Mouse (Mus musculus): ENCODE measurements at regions not wholly inside any gene's neighbourhood (a gene's known extent, or its start where the extent isn't known, plus 50 kb on each side); places are given as distances from the start of the nearest gene placed in this dataset.

DNA sequence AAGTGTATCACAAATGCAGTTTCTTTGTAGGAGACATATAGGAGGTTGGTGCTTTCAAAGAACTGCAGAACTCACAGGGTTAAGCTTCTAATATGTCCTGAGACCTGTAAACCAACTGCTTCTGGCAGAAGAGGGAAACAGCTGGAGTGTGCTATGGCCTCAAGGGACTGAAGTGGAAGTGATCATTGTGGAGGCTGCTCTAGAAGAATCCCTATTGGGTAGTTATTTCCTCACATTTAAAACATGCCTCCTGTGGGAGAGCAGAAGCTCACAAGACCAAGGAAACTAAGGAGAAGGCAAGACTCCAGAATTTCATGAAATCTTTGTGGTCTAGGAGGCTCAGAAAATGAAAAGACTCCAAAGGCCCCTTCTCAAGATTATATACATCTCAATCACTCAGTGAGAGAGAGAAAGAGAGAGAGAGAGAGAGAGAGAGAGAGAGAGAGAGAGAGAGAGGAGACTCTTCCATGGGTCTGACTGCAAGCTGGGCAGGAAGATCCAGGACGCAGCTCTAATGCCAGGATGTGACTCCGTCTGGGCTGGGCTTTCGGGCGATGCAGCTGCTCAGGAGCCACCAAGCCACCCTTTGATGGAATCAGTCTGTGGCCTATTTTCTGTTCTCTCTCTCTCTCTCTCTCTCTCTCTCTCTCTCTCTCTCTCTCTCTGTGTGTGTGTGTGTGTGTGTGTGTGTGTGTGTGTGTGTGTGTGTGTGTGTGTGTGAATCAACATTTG lies 93.3 kb downstream of the Pdcl3 start:
- no peak overlapping the region for H3K4me2 ChIP-seq (ENCODE audit: low read depth, low read length)
- ATAC-seq (ENCODE audit: insufficient read depth, low FRiP score) = no peak
- no peaks in the 10 kb centered on the region for H3K9me3 ChIP-seq (replicated peaks; ENCODE audit: control insufficient read depth, low read length)
- H3K27me3 ChIP-seq (ENCODE audit: control insufficient read depth, insufficient read depth, low read length) = no peaks in the 10 kb centered on the region
- H3K36me3 ChIP-seq (ENCODE audit: control insufficient read depth, insufficient read depth, low read length) = no peaks in the 10 kb centered on the region
- no peak overlapping the region for H3K27ac ChIP-seq (ENCODE audit: low read length)
- no peak overlapping the region for H3K9ac ChIP-seq (ENCODE audit: low read length)
- no peak overlapping the region for H3K4me3 ChIP-seq (replicated peaks; ENCODE audit: low read length)
- no peaks in the 10 kb centered on the region for H3K4me1 ChIP-seq (ENCODE audit: control insufficient read depth, insufficient read depth, low read length)
- 79% methylated on average over 4 of the region's 4 CpGs for WGBS

DNA sequence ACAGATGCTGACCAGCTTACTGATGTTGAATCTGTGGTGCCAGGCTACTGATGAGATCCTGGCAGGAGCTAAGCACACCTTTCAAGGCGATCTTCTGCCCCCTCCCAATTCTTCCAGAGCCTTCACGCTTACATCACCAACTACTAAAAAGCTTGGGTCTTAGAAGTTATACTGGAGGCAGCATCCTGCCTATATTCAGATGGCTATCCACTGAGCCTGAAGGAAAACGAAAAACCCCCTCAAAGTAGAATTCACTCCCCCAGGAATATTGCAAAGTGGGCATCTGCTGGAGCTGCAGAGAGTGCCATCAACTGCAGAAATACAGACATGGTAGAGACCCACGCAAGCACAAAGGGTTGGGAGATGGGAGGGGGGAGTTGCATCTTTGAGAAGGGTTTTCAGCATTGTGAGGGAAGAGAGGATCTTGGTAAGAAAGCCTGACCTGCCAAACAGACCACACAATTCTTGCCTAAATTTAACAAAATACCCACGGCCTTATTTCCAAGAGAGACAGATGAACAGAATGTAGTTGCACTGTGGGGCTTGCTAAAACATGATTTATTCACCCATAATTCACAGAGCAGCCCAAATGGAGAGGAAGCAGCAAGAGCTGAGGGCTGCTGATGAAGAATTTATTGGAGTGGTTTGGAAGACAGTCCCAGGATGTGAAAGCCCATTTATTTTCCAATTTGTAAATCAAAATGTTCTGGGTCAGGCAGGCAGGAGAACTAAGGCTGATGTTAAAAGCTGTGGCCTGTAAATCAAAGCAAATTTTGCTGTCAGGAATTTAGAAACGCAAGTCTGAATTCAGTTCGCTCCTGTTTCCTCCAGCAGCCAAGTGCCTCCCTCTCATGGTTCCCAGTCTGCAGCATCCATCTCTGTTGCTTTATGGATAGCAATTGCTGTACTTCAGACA lies 98.8 kb downstream of the Pdcl3 start:
- H3K36me3 ChIP-seq (ENCODE audit: control insufficient read depth, insufficient read depth, low read length) = no peaks in the 10 kb centered on the region
- no peak overlapping the region for H3K4me3 ChIP-seq (replicated peaks; ENCODE audit: low read length)
- H3K4me1 ChIP-seq (ENCODE audit: control insufficient read depth, insufficient read depth, low read length) = no peaks in the 10 kb centered on the region
- no peak overlapping the region for H3K9ac ChIP-seq (ENCODE audit: low read length)
- no peaks in the 10 kb centered on the region for H3K27me3 ChIP-seq (ENCODE audit: control insufficient read depth, insufficient read depth, low read length)
- no peak overlapping the region for H3K4me2 ChIP-seq (ENCODE audit: low read depth, low read length)
- H3K27ac ChIP-seq (ENCODE audit: low read length) = no peak overlapping the region
- ATAC-seq (ENCODE audit: insufficient read depth, low FRiP score) = no peak
- 67% methylated on average over 7 of the region's 7 CpGs for WGBS
- H3K9me3 ChIP-seq (replicated peaks; ENCODE audit: control insufficient read depth, low read length) = no peaks in the 10 kb centered on the region

DNA sequence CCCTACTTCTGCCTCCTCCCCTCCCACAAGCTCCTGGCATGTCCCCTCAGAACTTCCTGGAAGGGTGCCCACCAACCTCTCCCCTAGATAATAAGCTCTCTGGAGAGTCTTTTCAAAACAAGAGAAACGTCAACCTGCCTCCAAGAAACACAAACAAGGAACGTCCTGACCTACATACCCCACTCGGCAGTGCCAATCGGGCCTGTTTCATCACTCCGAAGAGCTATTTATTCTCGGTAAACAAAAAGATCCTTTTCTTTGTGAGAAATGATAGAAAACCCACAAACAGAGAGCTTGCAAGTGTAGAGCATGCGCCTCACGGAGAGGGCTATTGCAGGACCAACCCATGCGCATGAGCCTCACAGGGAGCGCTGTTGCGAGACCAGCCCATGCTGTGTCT lies 100.9 kb downstream of the Pdcl3 start:
- Histone ChIP-seq H3K4me2 (ENCODE audit: low read depth, low read length) (no peak overlapping the region), H3K36me3 (ENCODE audit: control insufficient read depth, insufficient read depth, low read length) (no peaks in the 10 kb centered on the region), H3K4me3 (replicated peaks; ENCODE audit: low read length) (no peak overlapping the region), H3K9me3 (replicated peaks; ENCODE audit: control insufficient read depth, low read length) (no peaks in the 10 kb centered on the region), H3K27me3 (ENCODE audit: control insufficient read depth, insufficient read depth, low read length) (no peaks in the 10 kb centered on the region), H3K9ac (ENCODE audit: low read length) (no peak overlapping the region), H3K4me1 (ENCODE audit: control insufficient read depth, insufficient read depth, low read length) (no peaks in the 10 kb centered on the region), H3K27ac (ENCODE audit: low read length) (no peak overlapping the region)
- ATAC-seq (ENCODE audit: insufficient read depth, low FRiP score) = no peak
- 64% methylated on average over 11 of the region's 11 CpGs for WGBS

DNA sequence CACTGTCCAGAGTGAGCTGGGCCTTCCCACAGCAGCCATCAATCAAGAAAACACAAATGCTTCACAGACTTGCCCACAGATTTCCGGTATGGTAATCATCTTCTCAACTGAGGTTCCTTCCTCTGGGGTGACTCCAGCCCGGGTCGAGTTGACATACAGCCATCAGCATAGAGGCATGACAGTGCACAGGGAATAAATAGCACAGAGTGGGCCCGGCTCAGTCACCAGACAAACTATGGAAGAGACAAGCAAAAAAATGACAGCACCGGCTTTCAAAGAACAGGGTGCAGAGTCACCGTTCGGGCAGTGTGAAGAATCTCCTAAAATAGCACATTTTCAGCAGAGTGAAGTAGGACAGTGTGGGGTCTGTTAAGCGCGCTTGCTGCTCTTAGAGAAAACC lies 103.7 kb upstream of the Npas2 start:
- no peaks in the 10 kb centered on the region for H3K9me3 ChIP-seq (replicated peaks; ENCODE audit: control insufficient read depth, low read length)
- 58% methylated on average over 9 of the region's 9 CpGs for WGBS
- no peak for ATAC-seq (ENCODE audit: insufficient read depth, low FRiP score)
- no peaks in the 10 kb centered on the region for H3K27me3 ChIP-seq (ENCODE audit: control insufficient read depth, insufficient read depth, low read length)
- no peak overlapping the region for H3K4me3 ChIP-seq (replicated peaks; ENCODE audit: low read length)
- H3K36me3 ChIP-seq (ENCODE audit: control insufficient read depth, insufficient read depth, low read length) = no peaks in the 10 kb centered on the region
- H3K4me1 ChIP-seq (ENCODE audit: control insufficient read depth, insufficient read depth, low read length) = no peaks in the 10 kb centered on the region
- no peak overlapping the region for H3K9ac ChIP-seq (ENCODE audit: low read length)
- no peak overlapping the region for H3K27ac ChIP-seq (ENCODE audit: low read length)
- H3K4me2 ChIP-seq (ENCODE audit: low read depth, low read length) = no peak overlapping the region

DNA sequence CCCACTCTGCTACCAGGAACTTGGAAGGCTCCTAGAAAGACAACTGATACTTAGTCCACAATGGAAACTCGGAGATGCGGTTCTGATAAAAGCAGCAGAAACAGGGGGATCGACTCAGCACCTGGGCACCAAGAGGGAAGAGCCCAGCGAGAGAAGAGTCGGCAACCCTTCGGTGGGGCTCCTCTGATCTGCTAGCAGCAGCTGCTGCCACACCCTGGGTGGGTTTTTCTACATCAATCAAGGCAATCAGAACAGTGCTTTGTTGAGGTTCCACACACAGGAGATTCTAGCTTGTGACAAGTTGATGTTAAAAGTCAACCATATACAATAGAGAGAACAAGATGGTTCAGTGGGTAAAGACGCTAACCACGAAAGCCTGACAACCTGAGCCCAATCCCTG lies 102.4 kb upstream of the Npas2 start:
- WGBS = 83% methylated on average over 8 of the region's 8 CpGs

DNA sequence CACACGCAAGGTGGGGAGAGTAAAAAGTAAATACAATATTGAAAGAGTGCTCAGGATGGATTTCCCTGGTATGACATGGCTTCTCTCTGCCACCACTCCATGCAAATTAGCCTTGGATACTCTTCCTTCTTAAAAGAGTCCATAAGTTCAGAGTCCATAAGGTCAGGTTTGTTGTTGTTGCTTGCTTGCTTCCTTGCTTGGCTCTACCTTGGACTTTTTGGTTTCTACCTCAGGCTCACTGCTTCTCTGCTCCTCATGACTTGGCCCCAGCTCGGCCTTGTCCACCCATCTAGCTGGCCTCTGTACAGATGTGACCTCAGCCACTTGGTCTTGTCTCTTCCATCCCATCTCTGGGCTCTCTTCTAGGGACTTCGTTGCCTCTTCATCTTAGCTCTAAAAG lies 101.9 kb upstream of the Npas2 start:
- Histone ChIP-seq H3K4me3 (replicated peaks; ENCODE audit: low read length) (no peak overlapping the region), H3K4me2 (ENCODE audit: low read depth, low read length) (no peak overlapping the region), H3K36me3 (ENCODE audit: control insufficient read depth, insufficient read depth, low read length) (no peaks in the 10 kb centered on the region), H3K27ac (ENCODE audit: low read length) (no peak overlapping the region), H3K27me3 (ENCODE audit: control insufficient read depth, insufficient read depth, low read length) (no peaks in the 10 kb centered on the region), H3K9ac (ENCODE audit: low read length) (no peak overlapping the region), H3K4me1 (ENCODE audit: control insufficient read depth, insufficient read depth, low read length) (no peaks in the 10 kb centered on the region), H3K9me3 (replicated peaks; ENCODE audit: control insufficient read depth, low read length) (no peaks in the 10 kb centered on the region)
- no peak for ATAC-seq (ENCODE audit: insufficient read depth, low FRiP score)
- 82% methylated on average over 3 of the region's 3 CpGs for WGBS

More for the DNA sequence above, 102.4 kb upstream of the Npas2 start:
- H3K9ac ChIP-seq (ENCODE audit: low read length) = no peak overlapping the region
- H3K4me2 ChIP-seq (ENCODE audit: low read depth, low read length) = no peak overlapping the region
- H3K4me3 ChIP-seq (replicated peaks; ENCODE audit: low read length) = no peak overlapping the region
- no peaks in the 10 kb centered on the region for H3K27me3 ChIP-seq (ENCODE audit: control insufficient read depth, insufficient read depth, low read length)
- no peak for ATAC-seq (ENCODE audit: insufficient read depth, low FRiP score)
- no peak overlapping the region for H3K27ac ChIP-seq (ENCODE audit: low read length)
- H3K36me3 ChIP-seq (ENCODE audit: control insufficient read depth, insufficient read depth, low read length) = no peaks in the 10 kb centered on the region
- no peaks in the 10 kb centered on the region for H3K9me3 ChIP-seq (replicated peaks; ENCODE audit: control insufficient read depth, low read length)
- H3K4me1 ChIP-seq (ENCODE audit: control insufficient read depth, insufficient read depth, low read length) = no peaks in the 10 kb centered on the region

DNA sequence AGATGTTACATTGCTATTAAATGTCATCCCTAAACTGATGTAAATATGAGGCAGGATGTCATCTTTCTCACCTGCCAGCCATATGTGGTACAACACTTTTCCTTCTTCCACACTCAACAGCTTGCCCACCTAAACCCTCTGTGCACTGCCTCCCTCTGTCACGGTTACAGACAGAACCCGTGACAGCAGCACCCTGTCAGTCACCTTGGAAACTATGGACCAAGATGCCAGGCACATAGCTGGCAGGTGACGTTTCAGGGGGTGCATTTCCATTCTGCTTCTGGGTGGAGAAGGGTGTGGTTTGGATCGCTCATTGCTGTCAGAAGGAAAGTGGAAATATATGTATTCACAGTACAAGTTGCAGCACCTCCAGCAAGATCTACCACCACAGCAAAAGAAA lies 100.2 kb upstream of the Npas2 start:
- whole genome bisulfite sequencing = 69% methylated on average over 4 of the region's 4 CpGs
- no peak overlapping the region for H3K9ac ChIP-seq (ENCODE audit: low read length)
- no peaks in the 10 kb centered on the region for H3K27me3 ChIP-seq (ENCODE audit: control insufficient read depth, insufficient read depth, low read length)
- H3K4me2 ChIP-seq (ENCODE audit: low read depth, low read length) = no peak overlapping the region
- no peak overlapping the region for H3K4me3 ChIP-seq (replicated peaks; ENCODE audit: low read length)
- no peaks in the 10 kb centered on the region for H3K9me3 ChIP-seq (replicated peaks; ENCODE audit: control insufficient read depth, low read length)
- ATAC-seq (ENCODE audit: insufficient read depth, low FRiP score) = no peak
- H3K27ac ChIP-seq (ENCODE audit: low read length) = no peak overlapping the region
- no peaks in the 10 kb centered on the region for H3K36me3 ChIP-seq (ENCODE audit: control insufficient read depth, insufficient read depth, low read length)
- H3K4me1 ChIP-seq (ENCODE audit: control insufficient read depth, insufficient read depth, low read length) = no peaks in the 10 kb centered on the region

DNA sequence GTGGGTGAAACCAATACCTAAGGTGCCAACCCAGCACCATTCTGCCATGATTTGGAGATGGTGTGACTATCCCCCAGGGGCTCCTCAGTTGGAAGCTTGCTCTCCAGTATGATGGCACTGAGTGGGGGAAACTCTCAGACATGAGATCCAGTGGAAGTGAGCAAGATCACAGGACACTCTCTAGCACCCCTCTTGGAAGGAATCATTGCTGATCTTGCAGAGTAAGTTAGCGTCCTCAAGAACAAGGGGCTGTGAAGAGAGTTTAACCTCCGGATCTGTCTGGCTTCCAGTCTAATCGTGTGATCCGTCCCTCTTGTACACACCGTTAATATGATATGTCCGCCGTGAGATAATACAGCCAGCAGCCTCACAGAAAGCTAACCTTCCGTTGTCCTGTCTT lies 99.5 kb upstream of the Npas2 start:
- ATAC-seq (ENCODE audit: insufficient read depth, low FRiP score) = no peak
- Histone ChIP-seq H3K36me3 (ENCODE audit: control insufficient read depth, insufficient read depth, low read length) (no peaks in the 10 kb centered on the region), H3K4me3 (replicated peaks; ENCODE audit: low read length) (no peak overlapping the region), H3K4me1 (ENCODE audit: control insufficient read depth, insufficient read depth, low read length) (no peaks in the 10 kb centered on the region), H3K27me3 (ENCODE audit: control insufficient read depth, insufficient read depth, low read length) (no peaks in the 10 kb centered on the region), H3K4me2 (ENCODE audit: low read depth, low read length) (no peak overlapping the region), H3K27ac (ENCODE audit: low read length) (no peak overlapping the region), H3K9ac (ENCODE audit: low read length) (no peak overlapping the region), H3K9me3 (replicated peaks; ENCODE audit: control insufficient read depth, low read length) (no peaks in the 10 kb centered on the region)
- 84% methylated on average over 8 of the region's 8 CpGs for WGBS

DNA sequence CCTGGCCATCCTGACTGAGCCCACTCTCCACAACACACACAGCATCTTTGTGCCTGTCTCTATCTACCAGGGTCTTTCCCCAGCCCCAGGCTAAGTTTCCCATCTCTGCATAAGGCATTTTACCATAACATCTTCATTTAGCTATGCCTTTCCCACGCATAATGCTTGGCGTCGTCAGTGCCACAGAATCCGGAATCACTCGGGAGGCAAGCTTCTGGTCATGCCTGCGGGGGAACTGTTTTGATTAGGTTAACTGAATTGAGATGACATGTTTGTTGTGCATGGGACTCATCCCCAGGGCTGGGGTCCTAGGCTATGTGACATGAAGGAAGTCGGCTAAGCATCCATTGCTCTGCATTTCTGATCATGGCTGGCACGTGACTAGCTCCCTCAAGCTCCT lies 97.6 kb upstream of the Npas2 start:
- no peak for ATAC-seq (ENCODE audit: insufficient read depth, low FRiP score)
- Histone ChIP-seq H3K4me1 (ENCODE audit: control insufficient read depth, insufficient read depth, low read length) (no peaks in the 10 kb centered on the region), H3K4me2 (ENCODE audit: low read depth, low read length) (no peak overlapping the region), H3K4me3 (replicated peaks; ENCODE audit: low read length) (no peak overlapping the region), H3K27ac (ENCODE audit: low read length) (no peak overlapping the region), H3K36me3 (ENCODE audit: control insufficient read depth, insufficient read depth, low read length) (no peaks in the 10 kb centered on the region), H3K9ac (ENCODE audit: low read length) (no peak overlapping the region), H3K9me3 (replicated peaks; ENCODE audit: control insufficient read depth, low read length) (no peaks in the 10 kb centered on the region), H3K27me3 (ENCODE audit: control insufficient read depth, insufficient read depth, low read length) (no peaks in the 10 kb centered on the region)
- 91% methylated on average over 8 of the region's 8 CpGs for WGBS
